Mouse (Mus musculus) lung, postnatal 0 days (tissue): ENCODE measurements around the gene 4930407I10Rik.

Experiments
- CTCF ChIP-seq: IDR thresholded peaks from 2 replicates; pipeline ENCODE4 v1.5.1; 2016; ENCODE audit warnings: antibody characterized with exemption, mild to moderate bottlenecking
- EP300 ChIP-seq: IDR thresholded peaks from 2 replicates; pipeline ENCODE4 v1.6.1; 2016; ENCODE audit warnings: antibody characterized with exemption, mild to moderate bottlenecking, control low read depth

DNA sequence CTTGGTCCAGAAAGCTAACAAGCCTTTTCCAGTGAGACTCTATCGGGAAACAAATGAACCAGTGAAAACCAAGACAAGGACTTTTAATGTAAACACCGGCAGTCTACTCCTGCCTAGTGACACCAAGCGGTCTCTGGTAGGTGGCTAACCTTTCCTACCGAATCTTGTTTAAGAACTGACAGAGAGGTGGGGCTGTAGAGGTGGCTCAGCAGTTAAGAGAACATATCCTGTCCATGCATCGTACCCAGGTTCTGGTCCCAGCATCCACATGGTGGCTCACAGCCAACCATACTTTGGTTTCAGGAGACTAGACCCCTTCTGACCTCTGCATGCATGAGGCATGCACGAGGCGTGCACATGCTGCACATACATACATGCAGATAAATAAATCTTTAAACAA lies 31.7 kb upstream of the 4930407I10Rik start:
- TF ChIP-seq EP300 (no peak), CTCF (no peak)
